Mouse (Mus musculus) kidney, adult 2 months (tissue): ENCODE results near the gene Oaf.

Experiments
- CTCF ChIP-seq: fragments of 200-500 bp; conservative IDR thresholded peaks from 2 replicates; pipeline ENCODE4 v1.5.1; 2011; ENCODE audit warnings: low read depth, mild to moderate bottlenecking, control low read depth, low read length, moderate library complexity, mixed read lengths; ENCODE audit not compliant: insufficient read depth, insufficient read length
- POLR2A ChIP-seq: fragments of 200-500 bp; IDR thresholded peaks from one replicate; pipeline ENCODE4 v1.6.1; 2011; ENCODE audit warnings: low read depth, low read length, control low read depth

GRCm38 (mm10) chr9:43222429-43222715 lies 17.3 kb downstream of the Oaf start:
- TF ChIP-seq POLR2A (no peak), CTCF (peak; percentile 38)
